Mouse (Mus musculus) spleen, adult 10 weeks (tissue): Measurements from ENCODE around the gene Tgfbr3l. TPM values are rescaled to one million over a fixed set of nuclear protein-coding genes. Genes with fewer than 3 reads are reported as not detected.

ENCODE experiments used
- polyA plus RNA-seq: library from polyadenylated mRNA; stranded (reverse); fragments of 350-450 nt; fragmentation: Illumina TruSeq; extraction: RNeasy Lipid Tissue Mini Kit (QIAGEN cat#74804); gene quantifications from one replicate; pipeline ENCODE4 v1.2.3, GENCODE M21; 2015; ENCODE audit warnings: low replicate concordance; ENCODE audit not compliant: insufficient read depth

The Tgfbr3l gene
- 10.9 TPM for polyA plus RNA-seq

DNA sequence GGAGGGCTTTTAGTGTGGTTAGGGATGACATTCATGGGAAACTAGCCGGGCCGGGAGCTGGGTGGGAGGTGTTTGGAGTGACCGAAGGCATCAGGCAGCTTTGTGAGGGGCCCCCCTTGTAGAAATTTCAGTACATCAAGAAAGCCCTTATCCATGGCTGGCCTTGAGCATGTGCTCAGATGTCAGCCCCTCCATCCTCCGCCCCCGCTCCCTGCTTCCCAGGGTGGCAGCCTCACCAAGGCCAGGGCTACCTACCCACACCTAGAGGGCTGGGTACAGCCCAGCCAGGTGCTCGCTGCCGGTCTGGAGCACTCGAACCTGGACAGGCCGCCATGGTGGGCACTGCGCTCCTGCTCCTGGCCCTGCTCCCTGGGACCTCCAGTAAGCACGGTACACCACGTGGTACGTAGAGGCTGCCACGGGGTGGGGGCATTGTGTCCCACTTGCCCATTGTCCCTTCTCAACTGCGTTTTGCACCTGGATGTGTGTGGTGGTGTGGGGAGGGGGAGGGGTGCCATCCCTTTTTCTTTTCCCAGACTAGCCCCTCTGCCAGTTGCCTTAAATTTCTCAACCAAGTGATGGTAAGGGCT, at the start of gene Tgfbr3l:
Tgfbr3l (plus strand) TSS at position 264 of the 590 bp plus-strand sequence.

GRCm38 (mm10) chr8:4216791-4217621, 31.0 kb upstream of the Tgfbr3l start, which contains the start of gene Prr36:
Prr36 (minus strand) TSS chr8:4217459.

GRCm38 (mm10) chr8:4226739-4227347, 21.2 kb upstream of the Tgfbr3l start, which contains the start of gene Lrrc8e:
Lrrc8e (plus strand) TSS chr8:4226827.

GRCm38 (mm10) chr8:4238434-4239192, 9.4 kb upstream of the Tgfbr3l start, which contains the start of the genes Map2k7 and Gm49320:
Map2k7 (plus strand) TSS chr8:4238740.
Gm49320 (plus strand) TSS chr8:4238865.

GRCm38 (mm10) chr8:4252934-4253841, 5.2 kb downstream of the Tgfbr3l start, which contains the start of gene Snapc2:
Snapc2 (plus strand) TSS chr8:4253080.

GRCm38 (mm10) chr8:4259125-4259804, 11.3 kb downstream of the Tgfbr3l start, which contains the start of gene Ctxn1:
Ctxn1 (minus strand) TSS chr8:4259274.

DNA sequence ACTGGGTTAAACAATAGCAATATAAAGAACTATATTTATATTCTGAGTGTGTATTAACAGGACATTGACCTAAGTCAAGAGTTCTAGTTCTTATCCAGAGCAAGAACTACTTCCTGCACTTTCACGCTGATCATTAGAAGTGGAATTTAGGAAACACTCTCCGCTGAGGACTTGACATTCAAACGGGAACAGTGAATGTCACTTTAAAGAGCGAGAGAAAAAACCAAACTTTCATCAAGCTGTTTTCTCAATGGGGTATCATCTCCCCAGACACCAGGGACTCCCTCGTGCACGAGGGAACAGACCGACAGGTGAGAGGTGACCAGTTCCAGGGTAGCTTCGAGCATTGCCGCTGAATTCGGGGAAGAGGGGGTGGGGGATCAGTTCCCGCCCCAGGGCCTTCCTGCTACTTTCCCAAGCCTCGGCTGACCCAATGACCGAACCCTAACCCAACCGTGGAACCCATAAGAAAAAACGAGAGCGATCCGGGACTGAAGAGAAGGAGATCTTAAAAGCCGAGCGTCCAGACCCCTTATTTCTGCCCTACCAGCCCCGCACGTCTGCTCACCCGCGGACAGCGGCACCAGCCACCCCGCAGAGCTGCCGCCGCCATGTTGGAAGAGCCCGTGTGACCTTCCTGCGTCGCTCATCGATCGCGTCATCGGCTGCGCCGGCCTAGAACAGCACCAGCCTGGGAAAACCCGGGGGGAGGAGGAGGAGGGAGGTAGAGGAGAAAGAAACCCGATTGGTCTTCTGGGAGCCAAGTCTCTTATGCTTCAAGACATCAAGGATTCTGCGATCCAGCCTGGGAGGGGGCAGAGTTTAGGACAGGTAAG, 27.5 kb downstream of the Tgfbr3l start, which contains the start of gene Timm44:
Timm44 (minus strand) TSS at position 639 of the 836 bp plus-strand sequence.

Other genes starting within 250 kb of the Tgfbr3l start
- gene Cd209f, start 142.4 kb upstream of the Tgfbr3l start, polyA plus RNA-seq = 0.32 TPM
- not detected for gene Cd209g, start 114.1 kb upstream of the Tgfbr3l start, polyA plus RNA-seq
- 10.2 TPM for gene Evi5l, start 81.6 kb upstream of the Tgfbr3l start, polyA plus RNA-seq
- 0.26 TPM for gene Prr36, start 30.8 kb upstream of the Tgfbr3l start, polyA plus RNA-seq
- 0.06 TPM for gene Lrrc8e, start 21.4 kb upstream of the Tgfbr3l start, polyA plus RNA-seq
- gene Map2k7, start 9.5 kb upstream of the Tgfbr3l start, polyA plus RNA-seq = 37.2 TPM
- not detected for gene Gm49320, start 9.3 kb upstream of the Tgfbr3l start, polyA plus RNA-seq
- 9.0 TPM for gene Snapc2, start 4.9 kb downstream of the Tgfbr3l start, polyA plus RNA-seq
- 1.5 TPM for gene Ctxn1, start 11.1 kb downstream of the Tgfbr3l start, polyA plus RNA-seq
- gene Timm44, start 27.7 kb downstream of the Tgfbr3l start, polyA plus RNA-seq = 59.1 TPM
- gene Ccl25, start 77.0 kb downstream of the Tgfbr3l start, polyA plus RNA-seq = 18.3 TPM
- gene Elavl1, start 77.2 kb downstream of the Tgfbr3l start, polyA plus RNA-seq = 74.5 TPM
- 33.2 TPM for gene Cers4, start 244.8 kb downstream of the Tgfbr3l start, polyA plus RNA-seq